Mouse (Mus musculus) CD8-positive naive resting alpha-beta T cell, adult 2 months (primary cell): Measurements from ENCODE around the gene Cbarp.

Experiments
- DNase-seq, 2 experiments: peaks; one replicate each; pipeline ENCODE4 v3.0.0; 2022; ENCODE audit warnings: low read depth in 2 of 2, low spot score in 2 of 2

Gene Cbarp

GRCm38 (mm10) chr10:80157141-80157929, 16.7 kb upstream of the Cbarp start:
- no peak for DNase-seq

GRCm38 (mm10) chr10:80156752-80157053, 16.1 kb upstream of the Cbarp start:
- DNase-seq, result no peak

DNA sequence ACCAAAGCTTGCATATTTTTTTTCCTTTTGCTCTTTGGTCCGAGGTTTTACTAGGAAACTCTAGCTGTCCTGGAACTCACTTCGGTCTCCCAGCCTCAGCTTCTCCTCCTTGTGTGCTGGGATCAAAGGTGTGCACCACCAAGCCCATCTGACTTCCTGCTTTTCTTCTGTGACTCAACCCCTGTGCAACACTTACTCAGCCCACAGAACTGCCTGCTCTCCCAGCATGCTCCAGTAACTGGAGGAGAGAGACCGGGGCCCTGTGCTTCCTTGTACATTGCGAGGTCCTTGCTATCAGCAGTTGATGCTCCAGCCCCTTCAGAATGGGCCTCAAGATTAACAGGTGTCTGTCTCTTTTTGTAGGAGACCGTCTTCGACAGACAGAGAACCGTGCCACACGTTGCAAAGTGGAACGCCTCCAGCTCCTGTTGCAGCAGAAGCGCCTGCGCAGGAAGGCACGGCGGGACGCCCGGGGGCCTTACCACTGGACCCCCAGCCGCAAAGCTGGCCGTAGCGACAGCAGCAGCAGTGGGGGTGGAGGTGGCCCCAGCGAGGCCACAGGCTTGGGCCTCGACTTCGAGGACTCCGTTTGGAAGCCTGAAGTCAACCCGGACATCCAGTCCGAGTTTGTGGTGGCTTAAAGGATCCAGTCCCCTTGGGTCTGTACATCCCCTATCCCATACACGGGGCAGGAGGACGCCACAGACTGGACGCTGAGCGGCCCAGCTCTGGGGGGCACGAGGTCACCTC, 15.5 kb upstream of the Cbarp start:
- no peak for DNase-seq

- DNase-seq, result no peak
Measured at GRCm38 (mm10) chr10:80155277-80155676, 14.6 kb upstream of the Cbarp start.

DNA sequence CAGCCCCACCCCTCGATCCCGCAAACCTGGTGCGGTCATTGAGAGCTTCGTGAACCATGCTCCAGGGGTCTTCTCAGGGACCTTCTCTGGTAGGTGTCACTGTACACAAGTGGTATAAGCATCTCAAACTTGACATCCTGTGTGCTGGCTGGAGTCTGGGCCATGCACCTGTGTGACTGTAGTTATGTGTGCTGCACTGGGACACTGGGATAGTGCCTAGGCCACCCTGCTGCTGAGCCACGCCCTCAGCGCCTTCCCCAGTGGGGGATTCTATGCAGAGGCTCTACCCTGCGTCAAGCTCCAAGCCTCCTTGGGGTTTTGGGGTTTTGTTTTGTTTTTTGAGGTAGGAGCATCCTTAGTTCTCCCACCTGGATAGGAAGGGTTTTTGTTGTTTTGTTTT, 13.7 kb upstream of the Cbarp start:
- DNase-seq, result no peak

DNA sequence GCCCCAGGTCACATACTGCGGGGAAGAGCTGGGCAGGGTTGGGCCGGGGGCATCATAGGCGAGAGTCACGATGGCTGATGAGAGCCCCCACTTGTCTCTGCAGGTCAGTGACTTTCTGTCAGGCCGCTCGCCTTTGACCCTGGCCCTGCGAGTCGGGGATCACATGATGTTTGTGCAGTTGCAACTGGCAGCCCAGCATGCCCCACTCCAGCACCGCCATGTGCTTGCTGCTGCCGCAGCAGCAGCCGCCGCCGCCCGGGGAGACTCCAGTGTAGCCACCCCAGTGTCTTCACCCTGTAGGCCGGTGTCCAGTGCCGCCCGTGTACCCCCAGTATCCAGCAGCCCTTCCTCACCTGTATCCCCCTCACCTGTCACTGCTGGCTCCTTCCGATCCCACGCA, 13.1 kb upstream of the Cbarp start:
- no peak for DNase-seq

GRCm38 (mm10) chr10:80152873-80153260, 12.2 kb upstream of the Cbarp start:
- DNase-seq, result no peak

GRCm38 (mm10) chr10:80152071-80152872, 11.6 kb upstream of the Cbarp start:
- no peak for DNase-seq

- DNase-seq, result no peak
Measured at GRCm38 (mm10) chr10:80151211-80152034, 10.8 kb upstream of the Cbarp start.

DNA sequence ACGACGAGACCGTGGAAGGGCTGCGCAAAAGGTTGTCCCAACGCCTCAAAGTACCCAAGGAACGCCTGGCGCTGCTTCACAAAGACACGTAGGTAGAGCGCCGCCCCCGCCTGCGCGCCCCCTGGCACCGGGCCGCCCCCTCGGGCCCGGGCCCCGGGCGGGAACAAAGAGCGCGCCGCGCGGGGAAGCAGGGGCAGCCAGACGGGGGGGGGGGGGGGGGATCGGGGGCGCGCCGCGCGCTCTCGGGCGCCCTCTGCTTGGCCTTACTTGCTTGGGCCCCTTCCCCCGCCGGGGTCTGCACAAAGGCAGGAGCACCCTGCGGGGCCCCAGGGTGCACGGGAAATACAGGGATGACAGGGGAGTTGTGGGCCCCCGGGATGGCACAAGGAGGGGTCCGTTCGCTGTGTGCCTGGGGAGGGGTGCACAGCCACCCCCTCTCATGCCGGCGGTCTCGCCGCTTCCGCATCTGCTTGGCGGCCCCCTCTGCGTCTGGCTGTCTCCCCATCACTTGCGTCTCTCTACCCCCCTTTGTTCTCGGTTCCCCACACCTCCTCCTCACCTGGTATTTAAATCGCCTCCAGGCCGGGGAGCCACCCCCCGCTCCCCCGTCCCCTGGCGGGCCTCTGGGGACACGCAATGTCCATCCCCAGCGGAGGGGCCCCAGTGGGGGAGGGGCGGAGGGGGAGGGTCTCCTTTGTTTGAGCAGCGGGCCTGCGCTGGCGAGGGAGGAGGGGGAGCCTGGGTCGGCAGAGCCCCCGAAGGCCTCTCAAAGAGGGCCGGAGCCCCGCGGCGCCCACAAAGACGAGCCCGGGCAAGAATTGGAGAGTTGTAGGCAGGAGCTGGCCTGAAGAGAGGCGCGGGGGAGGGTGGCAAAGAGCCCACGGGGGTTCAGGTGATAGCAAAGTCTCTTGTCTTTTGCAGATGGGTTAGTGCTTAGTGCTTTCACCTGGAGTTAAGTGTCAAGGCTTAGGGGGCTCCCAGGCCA, 9.9 kb upstream of the Cbarp start:
- DNase-seq, result peak; percentile 56 to 64

DNA sequence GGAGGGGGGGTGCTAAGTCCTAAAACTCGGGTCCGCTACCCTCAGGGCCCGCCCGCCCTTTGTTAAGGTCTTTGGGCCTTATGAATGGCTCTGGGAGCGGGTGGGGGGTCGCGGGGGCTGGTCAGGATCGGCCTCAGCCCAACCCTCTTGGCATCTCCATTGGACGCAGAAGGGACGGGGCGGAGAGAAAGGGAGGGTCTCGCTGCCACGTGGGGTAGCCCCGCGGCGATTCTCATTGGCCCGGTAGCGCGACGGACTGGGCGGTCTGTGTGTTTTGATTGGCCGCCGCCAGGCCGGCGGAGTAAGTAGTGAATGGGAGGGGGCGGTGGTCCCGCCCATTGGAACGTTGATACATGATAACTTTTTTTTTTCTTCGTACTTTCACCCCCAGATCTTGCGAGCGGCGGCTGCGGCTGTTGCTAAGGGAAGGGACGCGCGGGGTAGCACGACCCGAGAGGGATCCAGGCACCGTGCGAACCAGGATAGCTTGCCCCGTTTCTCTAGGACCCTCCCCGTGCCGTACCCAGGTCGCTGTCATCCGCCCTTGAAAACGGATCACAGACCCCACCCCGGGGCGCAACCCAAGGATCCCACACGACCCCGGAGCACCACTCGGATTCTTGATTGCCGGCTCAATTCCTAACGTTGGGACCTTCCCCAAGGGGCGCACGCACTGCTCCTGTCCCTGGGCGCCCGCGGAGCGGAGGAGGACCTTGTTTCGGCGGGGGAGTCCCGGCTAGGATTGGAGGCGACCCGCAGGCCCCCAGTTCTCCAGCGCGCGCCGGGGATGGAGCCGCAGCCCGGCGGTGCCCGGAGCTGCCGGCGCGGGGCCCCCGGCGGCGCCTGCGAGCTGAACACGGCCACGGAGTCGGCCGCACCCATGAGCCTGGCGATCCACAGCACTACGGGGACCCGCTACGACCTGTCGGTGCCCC, 8.9 kb upstream of the Cbarp start:
- peak; percentile 94 to 95 for DNase-seq

- peak; percentile 89 to 92 for DNase-seq
Measured at GRCm38 (mm10) chr10:80148610-80149290, 8.1 kb upstream of the Cbarp start.

GRCm38 (mm10) chr10:80147719-80148601, 7.3 kb upstream of the Cbarp start, which contains the start of gene Midn:
Gene Midn, plus strand, starts transcription at chr10:80148272.
- DNase-seq, result peak in 1 of 2 experiments; percentile 48

DNA sequence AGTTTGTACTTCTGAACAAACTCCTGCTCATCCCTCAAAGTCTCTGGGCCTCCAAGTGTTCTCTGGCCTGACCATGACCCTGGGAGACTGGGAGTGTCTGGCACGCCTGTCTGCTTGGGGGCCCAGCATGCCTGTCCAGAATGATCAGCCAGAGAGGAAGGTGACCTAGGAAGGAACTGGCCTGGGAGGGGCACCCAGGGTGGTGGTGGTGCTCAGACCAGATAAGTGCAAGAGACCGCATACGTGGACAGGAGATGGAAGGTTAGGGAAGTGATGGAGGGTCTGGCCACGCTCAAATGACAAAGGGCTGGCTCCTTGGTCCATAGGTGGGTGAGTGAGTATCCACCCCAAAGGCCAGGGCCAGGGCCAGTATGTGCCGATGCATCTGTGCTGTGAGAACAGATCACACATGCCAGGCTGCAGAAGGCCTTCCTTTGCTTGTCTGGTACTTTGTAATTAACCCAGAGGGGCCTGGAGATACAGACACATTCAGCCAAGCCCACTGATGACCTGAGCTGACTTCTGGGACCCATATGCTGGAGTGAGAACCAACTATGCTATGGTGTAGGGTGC, 6.6 kb upstream of the Cbarp start:
- no peak for DNase-seq

DNA sequence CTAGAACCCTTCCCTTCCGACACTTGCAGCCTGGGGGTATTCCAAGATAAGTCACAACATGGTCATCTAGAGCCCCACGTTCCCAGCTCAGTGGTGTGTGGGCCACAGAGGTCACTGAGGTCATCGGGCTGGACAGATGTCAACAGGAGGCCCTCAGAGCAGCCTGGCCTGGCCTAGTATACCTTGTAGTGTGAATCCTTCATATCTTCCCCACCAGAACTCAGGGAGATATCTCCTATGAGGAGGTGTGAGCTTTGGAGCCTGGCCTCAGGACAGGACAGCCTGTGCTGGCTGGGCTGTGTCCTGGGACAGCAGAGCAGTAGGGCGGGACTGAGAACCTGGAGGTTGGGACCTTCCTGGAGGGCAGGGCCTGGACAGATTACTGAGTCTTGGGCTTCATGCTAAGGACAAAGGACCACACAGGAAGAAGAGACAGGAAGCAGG, 6.0 kb upstream of the Cbarp start:
- DNase-seq, result no peak

DNA sequence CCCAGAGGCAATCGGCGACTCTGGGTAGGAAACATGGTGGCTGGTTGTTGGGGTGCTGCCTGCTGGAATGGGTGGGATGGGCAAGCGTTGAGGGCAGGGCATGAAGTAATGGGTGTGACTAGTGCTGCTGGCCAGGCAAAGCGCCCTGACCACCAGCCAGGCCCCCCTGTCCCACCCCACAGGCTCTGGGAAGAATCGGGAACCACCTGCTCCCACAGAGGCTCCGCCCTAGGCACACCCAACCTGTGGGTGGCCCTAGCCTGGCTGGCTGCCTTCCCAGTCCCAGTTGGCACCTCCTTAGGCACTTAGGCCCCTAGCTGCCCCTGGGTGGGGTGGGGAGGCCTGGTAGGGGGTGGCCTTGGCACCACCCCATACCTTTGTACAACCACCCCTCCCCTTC, 5.3 kb upstream of the Cbarp start:
- no peak for DNase-seq
